Comparison of ENCODE assay signal across 8 mouse cellular contexts in the genomic region with DNA sequence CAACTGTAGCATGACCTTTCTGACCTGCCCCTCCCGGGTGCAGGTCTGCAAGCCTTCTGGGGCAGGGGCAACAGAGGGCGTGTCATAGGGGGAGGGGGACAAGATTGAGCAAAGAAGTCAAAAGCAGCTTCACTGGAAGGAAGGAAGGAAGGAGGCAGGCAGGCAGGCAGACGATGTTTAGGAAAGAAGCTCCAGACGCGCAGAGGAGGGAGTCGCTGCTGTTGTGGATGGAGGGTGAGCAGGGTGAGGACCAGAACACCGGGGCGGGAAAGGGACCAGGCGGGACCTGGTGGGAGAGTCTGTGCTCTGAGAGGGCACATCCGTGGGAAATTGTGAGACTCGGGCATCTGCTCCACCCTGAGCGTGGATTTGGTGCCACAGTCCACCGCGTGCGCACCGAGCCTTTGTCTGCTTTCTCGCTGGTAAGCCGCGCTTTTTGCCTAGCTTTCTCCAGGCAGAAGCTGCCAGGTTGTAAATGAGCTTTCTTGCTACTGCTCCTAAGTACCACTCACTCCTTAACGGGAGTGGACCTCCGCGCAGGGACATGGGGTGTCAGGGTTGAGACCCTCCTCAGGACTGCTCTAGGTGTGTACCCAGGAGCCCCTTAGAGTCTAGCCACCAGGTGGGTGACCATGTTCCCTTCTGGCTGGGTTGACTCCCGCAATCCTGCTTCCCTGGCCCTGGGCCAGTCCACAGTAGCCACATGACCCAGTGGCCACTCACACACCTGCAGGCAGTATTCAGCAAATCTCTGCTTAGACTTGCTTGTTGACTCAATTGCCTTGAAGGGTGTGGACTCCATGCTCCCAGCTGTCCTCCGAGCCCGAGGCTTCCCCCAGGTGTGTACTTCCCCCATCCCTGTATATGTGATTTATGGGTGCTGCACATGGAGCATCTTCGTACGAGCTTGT.
DNase-seq lines count a peak whose midpoint lies in the region; ATAC-seq lines count a peak whose summit lies in the region.

No protein-coding gene starts in this region.

- DNase-seq in cerebellum, adult 11-12 months, result peak; percentile 32
- DNase-seq in cerebellum, adult 11 months, result no peak
- DNase-seq in right cerebral cortex, postnatal 4 days, result peak; percentile 59
- no peak for DNase-seq in right cerebral cortex, postnatal 14 days
- no peak for DNase-seq in liver, embryonic 11.5 days (ENCODE audit: low spot score)
- no peak for DNase-seq in ovary, postnatal 10 days (ENCODE audit: low spot score)

- no peaks in the 10 kb centered on the region for H3K9me3 ChIP-seq in liver, embryonic 11.5 days (ENCODE audit: control insufficient read depth, low read length)
- no peaks in the 10 kb centered on the region for H3K9me3 ChIP-seq in stomach, embryonic 16.5 days (replicated peaks; ENCODE audit: control insufficient read depth, low read length)

- no peaks in the 10 kb centered on the region for H3K36me3 ChIP-seq in liver, embryonic 11.5 days (ENCODE audit: control insufficient read depth, insufficient read depth, low read length)
- H3K36me3 ChIP-seq in stomach, embryonic 16.5 days (ENCODE audit: control insufficient read depth, insufficient read depth, low read length), result no peaks in the 10 kb centered on the region

- peak overlapping the region; percentile 64 for H3K4me3 ChIP-seq in liver, embryonic 11.5 days (ENCODE audit: low read depth, low read length)
- H3K4me3 ChIP-seq in stomach, embryonic 16.5 days (replicated peaks; ENCODE audit: low read length), result peak overlapping the region; percentile 67

- WGBS in liver, embryonic 11.5 days, result 13% methylated on average over 27 of the region's 27 CpGs
- 11% methylated on average over 27 of the region's 27 CpGs for WGBS in stomach, embryonic 16.5 days

- H3K9ac ChIP-seq in liver, embryonic 11.5 days (ENCODE audit: low read depth, low read length), result no peak overlapping the region
- peak overlapping the region; percentile 77; the same call in 1 of the 2 replicates for H3K9ac ChIP-seq in stomach, embryonic 16.5 days (ENCODE audit: low read length)

- H3K27ac ChIP-seq in liver, embryonic 11.5 days (ENCODE audit: low read depth, low read length), result no peak overlapping the region
- H3K27ac ChIP-seq in stomach, embryonic 16.5 days (ENCODE audit: low read length), result no peak overlapping the region

- H3K4me2 ChIP-seq in liver, embryonic 11.5 days, result peak overlapping the region; percentile 78
- H3K4me2 ChIP-seq in stomach, embryonic 16.5 days (ENCODE audit: low read depth, low read length), result peak overlapping the region; percentile 89

- H3K27me3 ChIP-seq in liver, embryonic 11.5 days (replicated peaks; ENCODE audit: control insufficient read depth, insufficient read depth, low read length), result peaks cover 84% of the 10 kb centered on the region
- H3K27me3 ChIP-seq in stomach, embryonic 16.5 days (ENCODE audit: control insufficient read depth, insufficient read depth, low read length), result peaks cover 40% of the 10 kb centered on the region

- ATAC-seq in liver, embryonic 11.5 days (replicated peaks; ENCODE audit: low FRiP score), result no peak
- no peak for ATAC-seq in stomach, embryonic 16.5 days (ENCODE audit: insufficient read depth, low FRiP score)
- ATAC-seq in monocyte, adult 5-6 weeks (replicated peaks; ENCODE audit: insufficient number of reproducible peaks, low FRiP score, low TSS enrichment, poor library complexity, severe bottlenecking), result no peak

- peaks cover 5% of the 10 kb centered on the region; the same call in 1 of the 2 replicates for H3K4me1 ChIP-seq in liver, embryonic 11.5 days (replicated peaks; ENCODE audit: control insufficient read depth, insufficient read depth, low read length)
- H3K4me1 ChIP-seq in stomach, embryonic 16.5 days (ENCODE audit: control insufficient read depth, insufficient read depth, low read length), result peaks cover 9% of the 10 kb centered on the region; the same call in 1 of the 2 replicates

Comparison
In these comparisons a context has a peak if more than half of its experiments do, and no peak if none do; other contexts are left out.
1. DNase-seq: peak in cerebellum, adult 11-12 months (single experiment) and right cerebral cortex, postnatal 4 days (single experiment); none in cerebellum, adult 11 months (single experiment), right cerebral cortex, postnatal 14 days (single experiment), liver, embryonic 11.5 days (single experiment) and ovary, postnatal 10 days (single experiment).